Mouse (Mus musculus) spleen, adult 2 months (tissue): ENCODE measurements around the gene Ckm.

Source experiments
- CTCF ChIP-seq: fragments of 200-500 bp; IDR thresholded peaks from 2 replicates; pipeline ENCODE4 v1.5.1; 2011; ENCODE audit warnings: mild to moderate bottlenecking, inconsistent platforms; ENCODE audit not compliant: insufficient read depth, insufficient read length, insufficient replicate concordance; ENCODE audit errors: extremely low read depth
- POLR2A ChIP-seq: fragments of 200-500 bp; IDR thresholded peaks from 2 replicates; pipeline ENCODE4 v1.6.1; 2011; ENCODE audit warnings: low read depth, low read length, inconsistent platforms

- TF ChIP-seq CTCF (no peak), POLR2A (no peak)
Observed at GRCm38 (mm10) chr7:19354991-19355390, 49.6 kb upstream of the Ckm start.
